Mouse (Mus musculus) E14TG2a.4 (cell line): ENCODE measurements around the gene Ugt1a7c.

Source experiments
- CTCF ChIP-seq: conservative IDR thresholded peaks from 2 replicates; pipeline ENCODE4 v1.5.1; 2014; ENCODE audit warnings: low read length
- POU5F1 ChIP-seq: IDR thresholded peaks from 2 replicates; pipeline ENCODE4 v1.6.1; 2014; ENCODE audit warnings: low read length, borderline replicate concordance

- TF ChIP-seq CTCF, result no peak
- TF ChIP-seq POU5F1, result no peak
These were observed 163.5 kb downstream of the Ugt1a7c start for GRCm38 (mm10) chr1:88258361-88258760.
